Mouse (Mus musculus): ENCODE data around the gene Bcl2.

DNA sequence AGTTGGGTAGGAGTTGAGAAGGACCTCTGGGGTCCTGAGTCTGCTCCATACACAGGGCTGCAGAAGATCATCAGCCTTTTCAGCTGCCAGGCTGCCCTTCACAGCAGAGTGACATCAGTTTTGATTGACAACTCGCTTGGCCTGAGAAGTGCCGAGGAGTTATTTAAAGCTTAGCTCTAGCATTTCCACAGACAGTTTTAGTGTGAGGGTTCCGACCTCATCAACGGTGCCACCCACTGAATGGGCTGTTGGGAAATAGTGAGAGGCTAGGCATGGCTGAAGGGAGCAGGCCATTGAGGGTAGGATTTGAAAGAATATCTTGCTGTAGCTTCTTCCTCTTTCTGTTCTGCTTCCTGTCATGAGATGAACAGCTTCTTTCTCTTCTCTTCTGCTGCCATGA is 18.4 kb downstream of the Bcl2 start:
- TF ChIP-seq POLR2A (IDR thresholded peaks at IDR 0.05; ENCODE audit: extremely low read depth, insufficient read depth, low read length) (no peak), CTCF (IDR thresholded peaks at IDR 0.05; ENCODE audit: extremely low read depth, insufficient read depth, low read length) (no peak)
